Mouse (Mus musculus): ENCODE data around the gene Stac.

GRCm38 (mm10) chr9:111556699-111557098 lies 133.4 kb downstream of the Stac start:
- no peak for TF ChIP-seq CTCF (IDR thresholded peaks at IDR 0.05; ENCODE audit: borderline replicate concordance, insufficient read depth, low read length)
- TF ChIP-seq POLR2A (IDR thresholded peaks at IDR 0.05; ENCODE audit: low read depth, low read length), result no peak
